Mouse (Mus musculus): ENCODE measurements at regions not wholly inside any gene's neighbourhood (a gene's known extent, or its start where the extent isn't known, plus 50 kb on each side); places are given as distances from the start of the nearest gene placed in this dataset.

DNA sequence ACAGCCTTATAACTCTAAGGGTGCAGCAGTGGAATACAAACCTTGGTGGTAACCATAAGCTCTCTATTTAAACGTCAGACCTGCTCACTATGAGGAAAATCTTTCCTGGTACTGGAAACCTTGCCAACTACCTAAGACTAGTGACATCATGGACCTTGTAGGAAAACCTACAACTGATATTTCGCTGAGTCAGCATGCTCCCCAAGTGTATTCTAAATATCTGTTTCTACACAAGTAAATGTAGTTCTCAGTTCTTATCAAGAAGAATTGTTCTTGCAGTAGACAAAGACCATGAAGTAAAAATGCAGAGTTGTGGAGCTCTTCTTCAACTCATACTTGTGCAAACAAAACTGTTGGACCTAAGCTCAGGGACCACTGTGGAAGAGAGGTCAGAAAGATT lies 280.9 kb downstream of the Isl1 start:
- TF ChIP-seq POLR2A (IDR thresholded peaks at IDR 0.05; ENCODE audit: borderline replicate concordance, extremely low read depth, insufficient read depth, insufficient read length, poor library complexity, severe bottlenecking): no peak
- no peak for TF ChIP-seq CTCF (IDR thresholded peaks at IDR 0.05; ENCODE audit: borderline replicate concordance, extremely low read depth, insufficient read depth, insufficient read length)
